Mouse (Mus musculus): Measurements from ENCODE around the gene Mtus2.

Gene Mtus2

DNA sequence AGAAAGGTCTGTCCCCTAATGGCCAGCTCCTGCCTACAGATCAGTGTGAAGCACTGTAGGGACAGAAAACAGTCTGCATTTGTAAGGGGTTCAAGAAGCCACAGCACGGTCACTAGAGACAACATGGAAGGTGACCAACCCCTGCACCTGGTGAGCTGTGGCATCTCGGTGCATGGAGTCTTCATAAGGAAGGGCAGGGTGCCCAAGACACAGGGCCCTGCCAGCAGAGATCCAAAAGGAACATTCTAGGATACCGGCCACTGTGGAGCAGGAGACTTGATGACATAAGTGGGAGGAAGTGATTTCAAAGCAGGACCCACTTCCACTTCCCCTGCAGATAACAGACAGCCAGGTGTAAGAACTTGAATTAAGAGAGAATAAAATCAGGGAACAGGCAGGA is 398.7 kb downstream of the Mtus2 start:
- no peak for DNase-seq

DNA sequence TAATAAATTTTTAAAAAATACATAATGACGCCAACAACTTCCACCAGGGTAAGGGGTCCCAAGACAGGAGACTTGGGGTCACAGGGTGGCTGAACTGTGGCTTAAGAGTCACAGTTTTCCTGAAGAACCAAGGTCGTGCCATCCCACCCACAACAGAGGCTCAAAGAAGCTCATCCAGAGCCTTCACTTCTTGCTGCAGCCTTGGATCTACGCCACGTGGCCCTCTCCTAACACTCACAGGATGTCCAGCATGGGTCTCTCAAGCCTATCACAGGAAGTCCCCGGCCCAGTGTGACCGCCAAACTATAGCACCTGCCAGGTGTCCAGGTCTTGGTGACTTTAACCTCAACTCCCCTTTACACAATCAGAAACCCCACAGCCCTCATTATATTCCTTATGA is 400.0 kb downstream of the Mtus2 start:
- no peak for DNase-seq

DNA sequence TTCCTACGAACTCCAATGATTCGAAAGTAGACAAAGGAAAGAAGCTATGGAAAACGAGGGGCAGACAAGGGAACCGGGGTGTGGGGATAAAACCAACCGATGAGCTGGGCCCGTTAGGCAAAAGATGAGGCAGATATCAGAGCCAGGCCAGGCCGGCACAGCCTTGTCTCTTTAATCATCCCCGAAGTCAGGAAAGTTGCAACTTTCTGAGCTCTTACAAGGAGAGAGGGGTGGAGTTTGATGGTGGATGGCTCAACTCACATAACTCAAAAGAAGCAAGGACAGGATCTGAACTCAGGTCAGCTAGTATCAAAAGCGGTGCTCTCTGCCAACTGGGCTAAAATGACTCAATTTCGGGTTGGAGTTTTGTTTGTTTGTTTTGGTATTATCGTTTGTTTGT is 402.0 kb downstream of the Mtus2 start:
- DNase-seq, result no peak

DNA sequence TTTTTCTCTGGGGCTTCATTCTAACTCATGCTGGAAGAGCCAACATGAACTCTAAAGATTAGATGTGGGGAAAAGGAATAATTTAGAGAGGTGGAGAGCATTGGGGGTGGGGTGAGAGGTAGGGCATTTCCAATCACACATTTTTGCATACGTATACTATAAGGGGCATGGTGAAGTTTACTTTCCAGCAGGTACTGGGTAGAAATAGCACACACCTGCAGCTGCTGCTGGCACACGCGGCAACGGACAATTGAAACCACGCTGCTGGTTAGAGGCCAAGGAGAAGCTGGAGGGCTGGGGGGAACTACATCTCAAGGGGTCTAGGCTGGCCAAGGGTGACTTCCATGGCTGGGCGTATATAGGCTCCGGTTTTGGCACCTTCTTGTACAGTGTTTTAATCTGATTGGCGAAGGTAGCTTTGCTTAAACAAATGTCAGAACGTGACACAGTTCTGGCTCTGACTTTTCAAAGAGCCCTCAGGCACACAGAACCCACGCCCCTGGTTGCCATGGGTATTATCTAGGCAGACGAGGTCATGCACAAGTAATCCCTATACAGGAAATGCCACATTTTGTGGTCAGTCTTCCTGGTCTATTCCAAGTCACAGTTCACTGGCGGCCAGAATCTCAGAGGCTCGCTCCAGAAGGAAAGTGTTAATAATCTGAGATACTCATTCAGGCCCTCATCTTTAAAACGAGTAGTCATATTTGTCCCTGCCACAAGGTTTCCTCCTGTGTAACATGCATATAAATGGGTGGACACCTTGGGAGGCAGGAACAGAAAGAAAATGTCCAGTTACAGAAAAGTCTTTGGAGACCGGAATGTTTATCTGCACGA is 404.0 kb downstream of the Mtus2 start:
- DNase-seq, result no peak

DNA sequence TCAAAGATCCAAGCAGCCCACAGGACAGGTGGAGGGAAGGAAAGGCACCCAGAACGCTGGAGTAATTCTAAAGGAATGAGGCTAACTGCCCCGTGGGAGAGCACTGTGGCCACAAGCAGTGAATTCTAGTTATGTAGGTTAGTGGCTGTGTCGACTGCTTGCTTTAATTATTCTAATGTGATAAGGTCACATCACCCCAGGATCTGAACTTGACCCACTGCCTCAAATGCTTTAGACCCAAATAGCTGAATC is 404.6 kb downstream of the Mtus2 start:
- no peak for DNase-seq

DNA sequence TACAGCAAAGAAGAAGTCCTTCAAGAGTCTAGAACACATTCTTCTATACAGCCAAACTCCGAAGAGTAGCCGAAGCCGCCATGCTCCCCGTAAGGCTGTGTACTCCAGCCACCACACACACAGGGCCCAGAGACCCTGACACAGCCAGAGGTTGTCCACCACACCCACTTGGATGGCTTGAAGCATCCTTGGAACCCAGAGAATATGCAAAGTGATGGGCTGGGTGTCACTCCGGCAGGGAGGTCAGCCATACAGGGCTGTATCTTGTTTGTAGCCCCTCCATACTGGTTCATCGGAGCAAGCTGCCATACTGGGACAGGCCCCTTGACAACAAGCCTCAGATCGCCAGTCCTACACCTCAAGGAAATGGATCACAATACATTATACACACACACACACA is 405.2 kb downstream of the Mtus2 start:
- DNase-seq, result no peak

DNA sequence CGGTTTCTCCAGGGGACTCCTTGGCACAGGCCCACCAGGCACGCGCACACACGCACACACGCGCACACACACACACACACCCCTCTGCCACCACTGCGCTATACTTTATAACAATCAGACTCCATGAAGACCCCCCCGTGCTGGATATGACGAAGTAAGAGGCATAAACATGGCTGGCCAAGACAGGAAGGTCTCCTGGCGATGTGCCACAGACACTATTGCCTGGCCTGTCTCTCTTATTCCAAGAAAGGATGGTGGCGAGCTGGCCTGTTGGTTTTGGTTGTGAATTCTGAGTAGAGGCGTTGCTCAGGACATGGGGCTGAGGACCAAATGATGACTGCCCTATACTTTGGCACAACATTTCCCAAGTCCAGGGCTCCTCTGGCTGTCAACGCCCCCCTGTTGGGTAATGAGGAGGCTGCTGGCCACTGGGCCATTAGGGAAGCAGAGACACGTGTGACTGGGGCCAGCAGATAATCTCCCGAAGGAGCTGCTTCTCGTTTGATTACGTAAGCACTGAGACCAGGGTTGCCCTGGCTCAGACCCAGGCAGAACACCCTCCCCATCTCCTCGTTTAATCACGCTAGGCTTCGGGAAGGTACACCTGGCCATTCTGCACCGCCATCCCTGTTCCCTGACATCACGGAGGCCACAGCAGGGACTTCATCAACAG is 406.5 kb downstream of the Mtus2 start:
- no peak for DNase-seq
